Mouse (Mus musculus) G1E (cell line): ENCODE results near the gene Pgap3. TPM values are rescaled to one million over a fixed set of nuclear protein-coding genes. Genes with fewer than 3 reads are reported as not detected.
A peak's percentile ranks its signal among the peaks of the same experiment; 100 is the strongest.

ENCODE experiments used
- ATAC-seq: 2 replicates; pipeline ENCODE4 v1.8.0; 2016; ENCODE audit warnings: mild to moderate bottlenecking; ENCODE audit not compliant: insufficient number of reproducible peaks, poor library complexity, low FRiP score, severe bottlenecking; ENCODE audit errors: extremely low read depth
- DNase-seq: peaks from one replicate; pipeline ENCODE4 v3.0.0; 2012; ENCODE audit warnings: low spot score
- H3K27me3 ChIP-seq: 2 replicates; pipeline ENCODE4 v1.6.1; 2012; ENCODE audit warnings: mild to moderate bottlenecking, low read length, inconsistent platforms; ENCODE audit not compliant: insufficient read depth
- H3K36me3 ChIP-seq: replicated peaks from 2 replicates; pipeline ENCODE3; 2012; ENCODE audit warnings: mild to moderate bottlenecking, inconsistent platforms
- H3K4me1 ChIP-seq: 2 replicates; pipeline ENCODE4 v1.6.1; 2012; ENCODE audit warnings: low read depth, low read length, inconsistent platforms, mixed read lengths; ENCODE audit not compliant: insufficient read depth
- H3K4me3 ChIP-seq: 2 replicates; pipeline ENCODE4 v1.5.1; 2012; ENCODE audit warnings: low read depth, mild to moderate bottlenecking, inconsistent platforms, low read length, moderate library complexity, mixed read lengths
- H3K9me3 ChIP-seq: replicated peaks from 2 replicates; pipeline ENCODE4 v1.6.1; 2012; ENCODE audit warnings: inconsistent platforms
- CTCF ChIP-seq: IDR thresholded peaks from 2 replicates; pipeline ENCODE4 v1.5.1; 2012; ENCODE audit warnings: low read depth, low read length, inconsistent platforms, mixed read lengths
- GATA1 ChIP-seq: IDR thresholded peaks from 2 replicates; pipeline ENCODE4 v1.6.1; 2012; ENCODE audit warnings: borderline replicate concordance, low read length, inconsistent platforms, mixed read lengths
- GATA2 ChIP-seq: IDR thresholded peaks from 2 replicates; pipeline ENCODE4 v1.6.1; 2012; ENCODE audit warnings: low read depth, low read length, inconsistent platforms, borderline replicate concordance
- POLR2AphosphoS5 ChIP-seq: IDR thresholded peaks from 2 replicates; pipeline ENCODE4 v1.6.1; 2012; ENCODE audit warnings: low read depth, low read length, inconsistent platforms; ENCODE audit not compliant: insufficient replicate concordance
- TAL1 ChIP-seq: conservative IDR thresholded peaks from 2 replicates; pipeline ENCODE4 v1.6.1; 2012; ENCODE audit warnings: low read depth, low read length, inconsistent platforms, mixed read lengths
- polyA plus RNA-seq: library from polyadenylated mRNA; stranded (reverse); fragments of >175 nt; gene quantifications from 2 replicates; pipeline ENCODE4 v1.2.3, GENCODE M21; 2012
- total RNA-seq, 2 experiments: library from RNA; stranded (forward) in 1 of 2; stranded (reverse) in 1 of 2; fragments of 200-1000 nt in 1 of 2; fragments of >200 nt in 1 of 2; fragmentation: Nextera tagmentation in 1 of 2; gene quantifications; 2 replicates each; pipeline ENCODE4 v1.2.3; 2014 to 2017

The Pgap3 gene
- total RNA-seq (2014; fragmentation: Nextera tagmentation) (2.2 and 7.4 TPM in 2 replicates), total RNA-seq (2017) (2.7 and 3.0 TPM in 2 replicates), polyA plus RNA-seq (7.5 and 9.1 TPM in 2 replicates)

GRCm38 (mm10) chr11:98400161-98400726 is at the start of gene Pgap3:
TSS of gene Pgap3 (minus strand) at chr11:98400490.
- peaks cover 31% of the 10 kb centered on the region for H3K36me3 ChIP-seq
- ATAC-seq (peak; percentile 73), DNase-seq (peak; percentile 78)
- H3K9me3 ChIP-seq: no peaks in the 10 kb centered on the region
- peak within 1 kb of the TSS; percentile 90 for H3K4me3 ChIP-seq
- H3K27me3 ChIP-seq: peaks cover 11% of the 10 kb centered on the region
- TF ChIP-seq GATA1 (no peak), GATA2 (no peak), POLR2AphosphoS5 (no peak)
- H3K4me1 ChIP-seq: peaks cover 25% of the 10 kb centered on the region

- Histone ChIP-seq H3K27me3 (peaks cover 83% of the 10 kb centered on the region), H3K36me3 (no peaks in the 10 kb centered on the region), H3K4me1 (peaks cover 9% of the 10 kb centered on the region), H3K9me3 (no peaks in the 10 kb centered on the region), H3K4me3 (no peak overlapping the region)
- TF ChIP-seq CTCF: no peak
- TF ChIP-seq GATA2: no peak
- TF ChIP-seq POLR2AphosphoS5: no peak
- no peak for TF ChIP-seq TAL1
- no peak for TF ChIP-seq GATA1
- ATAC-seq: no peak
- DNase-seq: no peak
Observed at GRCm38 (mm10) chr11:98449419-98449818, 49.1 kb upstream of the Pgap3 start.

- Histone ChIP-seq H3K27me3 (peaks cover 73% of the 10 kb centered on the region), H3K9me3 (no peaks in the 10 kb centered on the region), H3K4me1 (peaks cover 9% of the 10 kb centered on the region), H3K4me3 (no peak overlapping the region; the same call in 1 of the 2 replicates), H3K36me3 (no peaks in the 10 kb centered on the region)
- no peak for ATAC-seq
- TF ChIP-seq CTCF (no peak), TAL1 (no peak), POLR2AphosphoS5 (no peak), GATA2 (no peak)
- peak; percentile 21 for DNase-seq
Observed at GRCm38 (mm10) chr11:98448191-98448790, 48.0 kb upstream of the Pgap3 start.

- ATAC-seq: no peak
- Histone ChIP-seq H3K9me3 (no peaks in the 10 kb centered on the region), H3K27me3 (peaks cover 67% of the 10 kb centered on the region)
Observed at GRCm38 (mm10) chr11:98447475-98447834, 47.2 kb upstream of the Pgap3 start.

GRCm38 (mm10) chr11:98446562-98447474 is 46.5 kb upstream of the Pgap3 start:
- TF ChIP-seq GATA1 (no peak), TAL1 (no peak), GATA2 (no peak), CTCF (no peak), POLR2AphosphoS5 (no peak)
- H3K9me3 ChIP-seq: no peaks in the 10 kb centered on the region
- no peak for DNase-seq
- H3K27me3 ChIP-seq: peaks cover 60% of the 10 kb centered on the region
- no peak for ATAC-seq
- peaks cover 9% of the 10 kb centered on the region for H3K4me1 ChIP-seq
- H3K4me3 ChIP-seq: no peak overlapping the region
- no peaks in the 10 kb centered on the region for H3K36me3 ChIP-seq

More at GRCm38 (mm10) chr11:98447475-98447834, 47.2 kb upstream of the Pgap3 start:
- H3K4me1 ChIP-seq: peaks cover 9% of the 10 kb centered on the region
- no peak for DNase-seq
- H3K36me3 ChIP-seq: no peaks in the 10 kb centered on the region
- TF ChIP-seq POLR2AphosphoS5 (no peak), GATA2 (no peak), TAL1 (no peak), CTCF (no peak), GATA1 (no peak)
- no peak overlapping the region for H3K4me3 ChIP-seq

GRCm38 (mm10) chr11:98446213-98446561 is 45.9 kb upstream of the Pgap3 start, which contains the start of gene Grb7:
TSS of gene Grb7 (plus strand) at chr11:98446394.
- ATAC-seq: no peak
- Histone ChIP-seq H3K4me1 (peaks cover 9% of the 10 kb centered on the region), H3K9me3 (no peaks in the 10 kb centered on the region), H3K36me3 (no peaks in the 10 kb centered on the region), H3K4me3 (no peak within 1 kb of the TSS), H3K27me3 (peaks cover 56% of the 10 kb centered on the region)
- no peak for DNase-seq
- TF ChIP-seq POLR2AphosphoS5 (no peak), GATA1 (no peak), GATA2 (no peak), TAL1 (no peak), CTCF (no peak)
